Mouse (Mus musculus) cerebellum, adult 2 months (tissue): Measurements from ENCODE around the gene I0C0044D17Rik.

ENCODE experiments used
- CTCF ChIP-seq: fragments of 200-500 bp; IDR thresholded peaks from 2 replicates; pipeline ENCODE4 v1.5.1; 2011; ENCODE audit warnings: low read depth, mild to moderate bottlenecking, control low read depth, low read length, moderate library complexity, borderline replicate concordance; ENCODE audit not compliant: insufficient read depth
- POLR2A ChIP-seq: fragments of 200-500 bp; IDR thresholded peaks from 2 replicates; pipeline ENCODE4 v1.6.1; 2011; ENCODE audit warnings: low read length, control low read depth, borderline replicate concordance; ENCODE audit not compliant: insufficient read depth

DNA sequence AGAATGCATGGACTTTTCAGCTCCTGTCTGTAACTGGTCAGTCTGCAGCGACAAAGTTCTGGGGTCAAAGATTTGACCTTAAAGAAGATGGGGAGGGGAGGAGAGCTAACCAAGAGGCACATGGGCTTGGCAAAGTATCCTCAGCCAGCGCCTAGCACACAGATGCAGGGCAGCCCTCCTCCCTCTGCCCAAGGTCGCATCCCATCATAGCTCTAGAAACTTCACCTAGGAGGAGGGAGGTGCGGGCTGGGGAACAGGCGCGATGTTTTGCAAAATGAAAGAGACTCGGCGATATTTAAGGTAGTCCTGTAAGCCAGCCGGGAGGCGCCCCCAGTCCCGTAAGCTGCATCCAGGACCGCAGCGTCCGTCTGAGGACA, 6.8 kb downstream of the I0C0044D17Rik start:
- no peak for TF ChIP-seq POLR2A
- TF ChIP-seq CTCF: no peak
